Mouse (Mus musculus) cortical plate, adult 2 months (tissue): ENCODE results near the gene Tssc4.

Experiments
- CTCF ChIP-seq: fragments of 200-500 bp; IDR thresholded peaks from 2 replicates; pipeline ENCODE4 v1.5.1; 2011; ENCODE audit warnings: mild to moderate bottlenecking, control low read depth, low read length; ENCODE audit not compliant: insufficient read depth; ENCODE audit errors: extremely low read depth
- POLR2A ChIP-seq: fragments of 200-500 bp; IDR thresholded peaks from 2 replicates; pipeline ENCODE4 v1.6.1; 2011; ENCODE audit warnings: mild to moderate bottlenecking, low read length, control low read depth; ENCODE audit not compliant: insufficient read depth; ENCODE audit errors: extremely low read depth

DNA sequence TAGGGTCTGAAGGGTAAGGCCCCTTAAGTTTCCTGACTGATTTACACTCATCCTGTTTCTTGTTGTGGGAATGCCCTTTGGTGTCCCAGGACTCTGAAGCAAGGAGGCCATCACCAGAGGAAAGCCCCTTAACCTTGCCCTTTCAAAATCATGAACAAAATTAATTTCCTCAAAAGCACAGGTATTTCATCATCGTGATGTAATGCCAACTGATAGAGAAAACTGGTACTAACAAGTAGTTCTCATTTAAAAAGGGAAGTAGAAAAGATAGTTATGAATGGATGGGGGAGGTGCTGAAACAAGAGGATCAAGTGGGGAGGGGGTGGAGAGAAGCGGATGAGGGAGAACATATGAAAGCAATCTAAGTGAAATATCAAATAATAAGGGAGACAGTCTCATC lies 45.5 kb upstream of the Tssc4 start:
- TF ChIP-seq CTCF (no peak), POLR2A (no peak)
